Comparison of ENCODE assay signal across 9 mouse cellular contexts in genomic region chr17:34411117-34411516, GRCm38 (mm10). TPM values are rescaled to one million over a fixed set of nuclear protein-coding genes. Genes with fewer than 3 reads are reported as not detected.
DNase-seq lines count a peak whose midpoint lies in the region; ATAC-seq and TF ChIP-seq lines count a peak whose summit lies in the region.
"Had no signal": no experiment of that assay in that cellular context is flagged by ENCODE, and none has a peak within 500 bp of the region (broad histone marks: within the 10 kb centered on the region; RNA-seq: fewer than 3 reads in every experiment).

No protein-coding gene starts in this region.

- peak; percentile 64 to 73 for DNase-seq in heart, adult 18-20 months
- peak; percentile 80 for DNase-seq in brain, embryonic 14.5 days (ENCODE audit: low read depth)
- DNase-seq in forebrain, embryonic 14.5 days (ENCODE audit: low spot score) = peak; percentile 84
- peak; percentile 45 to 55 for DNase-seq in left cerebral cortex, postnatal 10 days (ENCODE audit: extremely low spot score in 1 of 2, low spot score in 2 of 2)
- peak; percentile 63 to 75 for DNase-seq in spleen, adult 2 months (ENCODE audit: low read depth in 1 of 2, low spot score in 2 of 2)

- peak; percentile 91 for TF ChIP-seq CTCF in brain, embryonic 14.5 days (IDR thresholded peaks at IDR 0.05; ENCODE audit: borderline replicate concordance, extremely low read depth, insufficient read depth, insufficient read length)
- TF ChIP-seq CTCF in spleen, adult 2 months (IDR thresholded peaks at IDR 0.05; ENCODE audit: extremely low read depth, insufficient read depth, insufficient read length, insufficient replicate concordance) = peak; percentile 83; the same call in 1 of the 2 replicates

- no peaks in the 10 kb centered on the region for H3K27me3 ChIP-seq in heart, embryonic 11.5 days (ENCODE audit: control insufficient read depth, insufficient read depth, low read length)
- no peaks in the 10 kb centered on the region for H3K27me3 ChIP-seq in forebrain, embryonic 14.5 days (replicated peaks; ENCODE audit: control insufficient read depth, insufficient read depth, low read length)
- no peaks in the 10 kb centered on the region for H3K27me3 ChIP-seq in hindbrain, embryonic 16.5 days (replicated peaks; ENCODE audit: control insufficient read depth, insufficient read depth, low read length)
- no peaks in the 10 kb centered on the region for H3K27me3 ChIP-seq in midbrain, embryonic 15.5 days (replicated peaks)
- H3K27me3 ChIP-seq in spleen, adult 2 months (ENCODE audit: control insufficient read depth, insufficient read depth, low read length) = peaks cover 2% of the 10 kb centered on the region; the same call in 1 of the 2 replicates

- intact Hi-C loops in left cerebral cortex, postnatal 10 days (cut with DNase I) = loop anchor here (5.0 kb wide), 1 partner anchor 164 kb away; no protein-coding TSS in a partner anchor

- ATAC-seq in heart, embryonic 11.5 days (replicated peaks; ENCODE audit: insufficient number of reproducible peaks, low FRiP score, low TSS enrichment) = no peak
- ATAC-seq in forebrain, embryonic 14.5 days = 0 out of 2 replicates have a peak, but pooled peaks have one; percentile 42
- peak; percentile 88 for ATAC-seq in hindbrain, embryonic 16.5 days
- peak; percentile 62; the same call in 1 of the 2 replicates for ATAC-seq in midbrain, embryonic 15.5 days (replicated peaks)

- 21% methylated on average over 6 of the region's 6 CpGs for WGBS in heart, embryonic 11.5 days (ENCODE audit: insufficient replicate concordance)
- 20% methylated on average over 6 of the region's 6 CpGs for WGBS in forebrain, embryonic 14.5 days
- 22% methylated on average over 6 of the region's 6 CpGs for WGBS in hindbrain, embryonic 16.5 days
- 22% methylated on average over 6 of the region's 6 CpGs for WGBS in midbrain, embryonic 15.5 days
- 14% methylated on average over 6 of the region's 6 CpGs for WGBS in spleen, adult 2 months

- H3K36me3 ChIP-seq in heart, embryonic 11.5 days (ENCODE audit: control insufficient read depth, insufficient read depth, low read length) = no peaks in the 10 kb centered on the region
- H3K36me3 ChIP-seq in forebrain, embryonic 14.5 days (ENCODE audit: control insufficient read depth, insufficient read depth, low read length) = no peaks in the 10 kb centered on the region
- H3K36me3 ChIP-seq in hindbrain, embryonic 16.5 days (ENCODE audit: control insufficient read depth, insufficient read depth, low read length) = no peaks in the 10 kb centered on the region
- H3K36me3 ChIP-seq in midbrain, embryonic 15.5 days (replicated peaks) = no peaks in the 10 kb centered on the region
- H3K36me3 ChIP-seq in spleen, adult 2 months (ENCODE audit: control insufficient read depth, insufficient read depth, low read length) = no peaks in the 10 kb centered on the region
- H3K36me3 ChIP-seq: lung, embryonic 15.5 days had no signal

- no peak overlapping the region for H3K4me3 ChIP-seq in heart, embryonic 11.5 days (ENCODE audit: low read depth, low read length)
- no peak overlapping the region for H3K4me3 ChIP-seq in forebrain, embryonic 14.5 days (ENCODE audit: low read depth, low read length)
- no peak overlapping the region for H3K4me3 ChIP-seq in hindbrain, embryonic 16.5 days (ENCODE audit: low read length)
- no peak overlapping the region for H3K4me3 ChIP-seq in midbrain, embryonic 15.5 days
- no peak overlapping the region for H3K4me3 ChIP-seq in spleen, adult 2 months (ENCODE audit: extremely low read depth, insufficient read depth, insufficient read length)
- H3K4me3 ChIP-seq: lung, embryonic 15.5 days had no signal

- no peak overlapping the region for H3K27ac ChIP-seq in heart, embryonic 11.5 days (ENCODE audit: low read depth, low read length)
- no peak overlapping the region for H3K27ac ChIP-seq in forebrain, embryonic 14.5 days (ENCODE audit: low read depth, low read length)
- no peak overlapping the region for H3K27ac ChIP-seq in hindbrain, embryonic 16.5 days (ENCODE audit: low read depth, low read length)
- H3K27ac ChIP-seq in midbrain, embryonic 15.5 days = no peak overlapping the region
- H3K27ac ChIP-seq in spleen, adult 2 months (ENCODE audit: insufficient read depth, low read length) = no peak overlapping the region
- H3K27ac ChIP-seq: lung, embryonic 15.5 days had no signal

- TF ChIP-seq POLR2A in brain, embryonic 14.5 days (IDR thresholded peaks at IDR 0.05; ENCODE audit: borderline replicate concordance, extremely low read depth, insufficient read depth, insufficient read length, poor library complexity, severe bottlenecking) = no peak
- no peak for TF ChIP-seq POLR2A in spleen, adult 2 months (IDR thresholded peaks at IDR 0.05; ENCODE audit: low read depth, low read length)

- H3K4me1 ChIP-seq in heart, embryonic 11.5 days (ENCODE audit: control insufficient read depth, insufficient read depth, low read length) = no peaks in the 10 kb centered on the region
- H3K4me1 ChIP-seq in forebrain, embryonic 14.5 days (ENCODE audit: control insufficient read depth, insufficient read depth, low read length) = no peaks in the 10 kb centered on the region
- H3K4me1 ChIP-seq in hindbrain, embryonic 16.5 days (ENCODE audit: control insufficient read depth, insufficient read depth, low read depth, low read length) = no peaks in the 10 kb centered on the region
- no peaks in the 10 kb centered on the region for H3K4me1 ChIP-seq in midbrain, embryonic 15.5 days
- H3K4me1 ChIP-seq in spleen, adult 2 months (ENCODE audit: control insufficient read depth, insufficient read depth, insufficient read length) = no peaks in the 10 kb centered on the region
- H3K4me1 ChIP-seq: lung, embryonic 15.5 days had no signal

- no peak overlapping the region for H3K9ac ChIP-seq in heart, embryonic 11.5 days (ENCODE audit: low read depth, low read length)
- no peak overlapping the region for H3K9ac ChIP-seq in forebrain, embryonic 14.5 days (ENCODE audit: low read length)
- no peak overlapping the region for H3K9ac ChIP-seq in hindbrain, embryonic 16.5 days (ENCODE audit: low read depth, low read length)
- no peak overlapping the region for H3K9ac ChIP-seq in midbrain, embryonic 15.5 days
- H3K9ac ChIP-seq: lung, embryonic 15.5 days had no signal

- no peak overlapping the region for H3K4me2 ChIP-seq in heart, embryonic 11.5 days
- no peak overlapping the region for H3K4me2 ChIP-seq in forebrain, embryonic 14.5 days (ENCODE audit: low read length)
- H3K4me2 ChIP-seq in hindbrain, embryonic 16.5 days (ENCODE audit: low read length) = no peak overlapping the region
- H3K4me2 ChIP-seq in midbrain, embryonic 15.5 days = no peak overlapping the region
- H3K4me2 ChIP-seq: lung, embryonic 15.5 days had no signal

- H3K9me3 ChIP-seq in heart, embryonic 11.5 days (replicated peaks; ENCODE audit: control insufficient read depth, low read length) = no peaks in the 10 kb centered on the region
- no peaks in the 10 kb centered on the region for H3K9me3 ChIP-seq in forebrain, embryonic 14.5 days (replicated peaks; ENCODE audit: control insufficient read depth, low read length)
- no peaks in the 10 kb centered on the region for H3K9me3 ChIP-seq in hindbrain, embryonic 16.5 days (ENCODE audit: control insufficient read depth, low read length)
- H3K9me3 ChIP-seq in midbrain, embryonic 15.5 days = no peaks in the 10 kb centered on the region
- H3K9me3 ChIP-seq: lung, embryonic 15.5 days had no signal

RNA-seq across cellular contexts. Expression of gene BC051142, which starts 12.5 kb away (rescaled TPM):
- total RNA-seq in heart, adult 18-20 months (2021) = not detected
- not detected in 2 replicates for polyA plus RNA-seq in heart, embryonic 11.5 days (2014; fragmentation: Nextera tagmentation; extraction: Ambion mirVana)
- polyA plus RNA-seq in brain, embryonic 14.5 days (2012; rRNA removed) = 9.9 and 10.4 TPM in 2 replicates
- 3.7 and 4.2 TPM in 2 replicates for polyA plus RNA-seq in forebrain, embryonic 14.5 days (2014; fragmentation: Nextera tagmentation; extraction: Ambion mirVana)
- polyA plus RNA-seq in hindbrain, embryonic 16.5 days (2015; fragmentation: Nextera tagmentation; extraction: Ambion mirVana) = 3.7 and 4.5 TPM in 2 replicates
- 1 to 10 TPM; 6.6 to 9.9 TPM for total RNA-seq in left cerebral cortex, postnatal 10 days (2021)
- 5.8 and 7.1 TPM in 2 replicates for polyA plus RNA-seq in midbrain, embryonic 15.5 days (2015; fragmentation: Nextera tagmentation; extraction: Ambion mirVana)
- 1.1 and 1.8 TPM in 2 replicates for polyA plus RNA-seq in spleen, adult 2 months (2012; rRNA removed)

RNA-seq across cellular contexts. Expression of gene Btnl1, which starts 34.2 kb away (rescaled TPM):
- total RNA-seq in heart, adult 18-20 months (2021) = not detected
- polyA plus RNA-seq in heart, embryonic 11.5 days (2014; fragmentation: Nextera tagmentation; extraction: Ambion mirVana) = not detected in 2 replicates
- not detected in 2 replicates for polyA plus RNA-seq in brain, embryonic 14.5 days (2012; rRNA removed)
- polyA plus RNA-seq in forebrain, embryonic 14.5 days (2014; fragmentation: Nextera tagmentation; extraction: Ambion mirVana) = not detected in 2 replicates
- not detected in 2 replicates for polyA plus RNA-seq in hindbrain, embryonic 16.5 days (2015; fragmentation: Nextera tagmentation; extraction: Ambion mirVana)
- total RNA-seq in left cerebral cortex, postnatal 10 days (2021) = not detected
- not detected in 2 replicates for polyA plus RNA-seq in midbrain, embryonic 15.5 days (2015; fragmentation: Nextera tagmentation; extraction: Ambion mirVana)
- polyA plus RNA-seq in spleen, adult 2 months (2012; rRNA removed) = 0.35 and 0.56 TPM in 2 replicates
- polyA plus RNA-seq: lung, embryonic 15.5 days had no signal

RNA-seq across cellular contexts. Expression of gene Btnl2, which starts 56.5 kb away (rescaled TPM):
- total RNA-seq in heart, adult 18-20 months (2021) = under 1 TPM; 0.26 to 0.32 TPM
- not detected in 2 replicates for polyA plus RNA-seq in heart, embryonic 11.5 days (2014; fragmentation: Nextera tagmentation; extraction: Ambion mirVana)
- polyA plus RNA-seq in brain, embryonic 14.5 days (2012; rRNA removed) = 0.03 TPM in 2 replicates
- polyA plus RNA-seq in forebrain, embryonic 14.5 days (2014; fragmentation: Nextera tagmentation; extraction: Ambion mirVana) = not detected in 2 replicates
- not detected in 2 replicates for polyA plus RNA-seq in hindbrain, embryonic 16.5 days (2015; fragmentation: Nextera tagmentation; extraction: Ambion mirVana)
- total RNA-seq in left cerebral cortex, postnatal 10 days (2021) = under 1 TPM; 0.43 to 0.87 TPM
- polyA plus RNA-seq in midbrain, embryonic 15.5 days (2015; fragmentation: Nextera tagmentation; extraction: Ambion mirVana) = not detected in 2 replicates
- 4.1 and 4.4 TPM in 2 replicates for polyA plus RNA-seq in spleen, adult 2 months (2012; rRNA removed)
